Mouse (Mus musculus) layer of hippocampus, adult 2 months (tissue): ENCODE measurements around the gene Yju2. TPM values are rescaled to one million over a fixed set of nuclear protein-coding genes. Genes with fewer than 3 reads are reported as not detected.

Experiments used
- DNase-seq, 2 experiments: peaks; one replicate each; pipeline ENCODE4 v3.0.0; 2022; ENCODE audit warnings: low spot score in 2 of 2
- H3K27ac ChIP-seq: fragments of 200-600 bp; 2 replicates; pipeline ENCODE4 v1.8.1; 2022
- H3K4me3 ChIP-seq: fragments of 200-600 bp; 2 replicates; pipeline ENCODE4 v1.8.1; 2022; ENCODE audit warnings: mild to moderate bottlenecking
- CTCF ChIP-seq: fragments of 200-600 bp; conservative IDR thresholded peaks from 2 replicates; pipeline ENCODE4 v1.8.1; 2022; ENCODE audit warnings: antibody characterized with exemption, mild to moderate bottlenecking, moderate library complexity
- total RNA-seq, 2 experiments: library from RNA; stranded (reverse); gene quantifications; 2 replicates each; pipeline ENCODE4 v1.2.3; 2021

Yju2 gene
- total RNA-seq, 2 experiments from 2014 or later: 18.1 to 19.0 TPM

GRCm38 (mm10) chr17:55964996-55965395 lies 6.1 kb downstream of the Yju2 start:
- no peak for DNase-seq
- no peak for TF ChIP-seq CTCF
- no peak overlapping the region for H3K4me3 ChIP-seq
- no peak overlapping the region for H3K27ac ChIP-seq

GRCm38 (mm10) chr17:55967186-55967585 lies 8.3 kb downstream of the Yju2 start:
- no peak overlapping the region for H3K4me3 ChIP-seq
- no peak for TF ChIP-seq CTCF
- no peak overlapping the region for H3K27ac ChIP-seq
- DNase-seq: no peak

GRCm38 (mm10) chr17:55968210-55968609 lies 9.3 kb downstream of the Yju2 start:
- no peak for DNase-seq
- TF ChIP-seq CTCF: no peak
- Histone ChIP-seq H3K27ac (no peak overlapping the region), H3K4me3 (no peak overlapping the region)

GRCm38 (mm10) chr17:55969560-55969959 lies 10.7 kb downstream of the Yju2 start:
- TF ChIP-seq CTCF: no peak
- Histone ChIP-seq H3K4me3 (no peak overlapping the region), H3K27ac (peak overlapping the region; percentile 36; the same call in 1 of the 2 replicates)
- DNase-seq: no peak

GRCm38 (mm10) chr17:55969966-55970891 lies 11.3 kb downstream of the Yju2 start, which contains the start of gene Shd:
Gene Shd (plus strand): TSS chr17:55970467.
- TF ChIP-seq CTCF: no peak
- Histone ChIP-seq H3K4me3 (peak within 1 kb of the TSS; percentile 66), H3K27ac (peak within 1 kb of the TSS; percentile 60)
- no peak for DNase-seq

GRCm38 (mm10) chr17:55971453-55971852 lies 12.6 kb downstream of the Yju2 start:
- no peak for DNase-seq
- no peak overlapping the region for H3K27ac ChIP-seq
- no peak for TF ChIP-seq CTCF
- H3K4me3 ChIP-seq: peak overlapping the region; percentile 66; the same call in 1 of the 2 replicates

- DNase-seq: peak; percentile 70 to 81
- no peak overlapping the region for H3K27ac ChIP-seq
- peak; percentile 93 for TF ChIP-seq CTCF
- H3K4me3 ChIP-seq: no peak overlapping the region
These were observed 17.5 kb downstream of the Yju2 start for GRCm38 (mm10) chr17:55976255-55976862.

- H3K4me3 ChIP-seq: no peak overlapping the region
- no peak overlapping the region for H3K27ac ChIP-seq
- TF ChIP-seq CTCF: no peak
- DNase-seq: no peak
These were observed 18.4 kb downstream of the Yju2 start for GRCm38 (mm10) chr17:55977301-55977700.

GRCm38 (mm10) chr17:55986030-55986961 lies 27.4 kb downstream of the Yju2 start, which contains the start of gene Fsd1:
Gene Fsd1 (plus strand): TSS chr17:55986509.
- DNase-seq: peak; percentile 82 to 83
- 0 out of 2 replicates have a peak, but pooled peaks have one; percentile 8 for TF ChIP-seq CTCF
- Histone ChIP-seq H3K4me3 (peak within 1 kb of the TSS; percentile 82), H3K27ac (peak within 1 kb of the TSS; percentile 82)

- H3K4me3 ChIP-seq: no peak overlapping the region
- no peak overlapping the region for H3K27ac ChIP-seq
- no peak for DNase-seq
- no peak for TF ChIP-seq CTCF
These were observed 31.5 kb downstream of the Yju2 start for GRCm38 (mm10) chr17:55990278-55990898.

GRCm38 (mm10) chr17:55996007-55996406 lies 37.1 kb downstream of the Yju2 start:
- no peak overlapping the region for H3K27ac ChIP-seq
- no peak for DNase-seq
- TF ChIP-seq CTCF: no peak
- no peak overlapping the region for H3K4me3 ChIP-seq

GRCm38 (mm10) chr17:55999794-56000499 lies 41.0 kb downstream of the Yju2 start:
- no peak for DNase-seq
- no peak overlapping the region for H3K4me3 ChIP-seq
- no peak overlapping the region for H3K27ac ChIP-seq
- TF ChIP-seq CTCF: peak; percentile 19; the same call in 1 of the 2 replicates
